Mouse (Mus musculus) heart, adult 2 months (tissue): ENCODE measurements around the gene Btk.

ENCODE experiments used
- CTCF ChIP-seq: fragments of 200-600 bp; IDR thresholded peaks from 2 replicates; pipeline ENCODE4 v1.8.1; 2022; ENCODE audit warnings: antibody characterized with exemption, mild to moderate bottlenecking, moderate library complexity
- EP300 ChIP-seq: fragments of 200-500 bp; IDR thresholded peaks from 2 replicates; pipeline ENCODE4 v1.6.1; 2011; ENCODE audit warnings: low read depth, low read length, control low read depth; ENCODE audit not compliant: insufficient read depth

DNA sequence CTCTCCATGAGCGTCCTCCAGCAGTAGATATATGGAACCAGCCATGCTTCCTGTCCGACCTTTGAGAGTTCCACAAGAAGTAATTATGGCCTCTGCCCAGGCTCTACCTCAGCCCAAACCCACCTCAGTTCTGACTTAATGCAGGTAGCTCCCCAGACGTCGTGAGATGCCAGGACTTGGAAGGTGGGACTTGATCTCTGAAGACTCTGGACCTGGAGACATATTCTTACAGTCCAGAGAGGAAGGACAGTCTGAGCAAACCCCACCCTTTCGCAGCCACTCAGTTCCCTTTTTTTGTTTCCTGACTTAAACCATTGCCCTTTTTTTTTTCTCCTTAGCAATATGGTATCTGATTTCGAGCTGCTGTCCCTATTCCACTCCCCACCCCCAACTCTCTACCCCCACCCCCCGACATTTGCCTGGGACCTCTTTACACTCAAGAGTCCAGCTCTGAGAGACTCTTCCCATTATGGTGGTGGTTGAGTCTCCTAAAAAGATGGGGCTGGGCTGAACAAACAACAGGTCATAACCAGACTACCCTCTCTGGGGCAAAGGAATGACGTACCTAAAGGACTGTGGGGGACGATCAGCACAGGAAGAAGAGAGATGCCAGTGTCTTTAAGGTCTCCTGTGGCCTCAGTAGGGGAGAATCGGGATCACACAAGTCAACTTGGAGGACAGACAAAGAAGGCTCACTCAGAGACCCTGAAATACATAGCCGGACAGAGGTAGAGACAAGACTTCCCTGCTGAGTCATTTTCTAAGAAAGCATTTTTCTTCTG is at the start of gene Btk:
- no peak for TF ChIP-seq EP300
- no peak for TF ChIP-seq CTCF
